Mouse (Mus musculus) c-Kit-negative CD71-positive TER-119-positive erythroid progenitor cells, embryonic 14.5 days (primary cell): Measurements from ENCODE around the gene Edn3.

Experiments
- DNase-seq: peaks from one replicate; pipeline ENCODE4 v3.0.0-alpha.2; 2013; ENCODE audit warnings: low read depth, low spot score

The Edn3 gene

GRCm38 (mm10) chr2:174796998-174797397 lies 36.6 kb downstream of the Edn3 start:
- DNase-seq: no peak

DNA sequence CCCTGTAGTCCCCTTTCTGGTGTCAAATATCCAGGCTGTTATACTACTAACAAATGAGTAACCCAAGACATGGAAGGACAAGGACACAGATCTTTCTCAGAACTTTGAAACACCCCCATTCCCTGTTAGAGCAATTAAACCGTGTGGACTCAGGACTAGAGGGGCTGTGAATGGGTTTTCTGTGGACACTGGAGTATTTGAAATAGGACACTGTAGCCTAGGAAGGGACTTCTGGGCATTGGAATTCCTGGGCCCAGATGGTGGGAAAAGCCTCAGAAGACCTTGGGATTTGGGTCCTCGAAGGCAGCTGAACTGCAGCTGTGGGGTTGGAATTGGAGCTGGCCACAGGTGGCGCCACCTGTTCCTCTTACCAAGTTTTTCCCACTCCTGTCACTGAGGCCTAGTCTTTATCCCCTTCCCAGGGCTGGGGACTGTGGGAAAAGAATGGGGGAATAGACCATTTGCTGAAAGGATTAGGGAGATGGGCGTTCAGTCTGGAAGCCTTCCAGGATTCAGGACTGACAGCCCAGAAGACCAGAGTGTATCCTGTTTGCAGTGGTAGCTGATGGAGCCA lies 37.2 kb downstream of the Edn3 start:
- no peak for DNase-seq

- DNase-seq: no peak
Measured at GRCm38 (mm10) chr2:174802453-174802852, 42.0 kb downstream of the Edn3 start.

DNA sequence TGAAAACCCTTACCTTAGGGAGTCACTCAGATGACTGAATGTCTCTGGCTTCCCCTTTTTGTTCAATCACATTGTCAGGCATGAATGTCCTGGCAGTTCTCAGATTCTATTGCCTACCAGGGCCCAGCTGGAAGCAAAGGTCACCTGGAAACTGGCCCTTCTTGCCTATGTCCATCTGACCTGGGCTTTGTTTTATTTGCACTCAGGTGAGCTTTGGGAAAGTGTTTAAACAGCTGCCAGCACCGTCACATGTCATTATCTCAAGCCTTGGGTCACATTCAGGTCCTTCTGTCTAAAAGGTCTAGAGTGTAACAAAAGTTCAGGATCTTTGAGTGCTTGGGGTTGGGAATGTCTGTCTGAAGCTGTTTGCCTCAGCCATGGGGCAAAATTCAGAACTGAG lies 43.2 kb downstream of the Edn3 start:
- no peak for DNase-seq

GRCm38 (mm10) chr2:174807900-174808299 lies 47.5 kb downstream of the Edn3 start:
- DNase-seq: no peak

GRCm38 (mm10) chr2:174809296-174809695 lies 48.9 kb downstream of the Edn3 start:
- DNase-seq: no peak

DNA sequence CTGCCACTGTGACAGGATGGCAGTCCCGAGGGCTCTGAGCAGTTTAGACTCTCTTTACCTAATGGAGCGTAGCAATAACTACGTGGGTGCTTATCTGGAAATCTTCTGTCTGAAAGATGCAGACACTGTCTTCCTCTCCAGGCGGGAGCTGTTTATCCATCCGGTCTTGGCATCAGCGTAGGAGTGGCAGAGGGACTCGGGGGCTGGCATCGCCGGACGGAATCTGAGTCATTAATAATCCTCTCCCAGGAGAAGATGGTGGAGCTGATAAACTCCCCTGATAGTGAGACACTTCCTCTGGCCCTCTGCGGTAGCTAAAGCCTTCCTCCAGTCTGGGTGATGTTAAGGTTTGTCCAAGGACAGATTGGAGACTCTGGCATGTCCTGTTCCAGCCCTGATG lies 52.9 kb downstream of the Edn3 start:
- no peak for DNase-seq

DNA sequence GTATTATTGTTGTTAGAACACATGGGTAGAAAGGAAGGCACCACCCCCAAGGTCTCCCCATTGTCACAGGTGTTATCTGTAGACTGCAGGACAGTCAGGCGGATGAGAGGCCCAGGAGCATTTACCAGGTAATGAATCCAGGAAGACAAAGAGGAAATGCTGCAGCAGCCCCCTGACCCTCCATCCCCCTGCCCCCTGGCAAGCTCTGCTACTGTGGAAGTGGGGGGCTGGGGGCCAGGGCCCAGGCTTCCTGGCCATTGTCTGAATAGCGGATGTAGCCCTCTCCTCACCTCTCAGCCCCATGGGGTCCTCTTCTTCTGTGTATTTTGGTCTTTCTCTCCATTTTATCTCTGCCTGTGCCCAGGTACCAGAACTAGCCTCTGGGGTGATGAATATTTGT lies 55.7 kb downstream of the Edn3 start:
- no peak for DNase-seq

- no peak for DNase-seq
Measured at GRCm38 (mm10) chr2:174820286-174820685, 59.9 kb downstream of the Edn3 start.

DNA sequence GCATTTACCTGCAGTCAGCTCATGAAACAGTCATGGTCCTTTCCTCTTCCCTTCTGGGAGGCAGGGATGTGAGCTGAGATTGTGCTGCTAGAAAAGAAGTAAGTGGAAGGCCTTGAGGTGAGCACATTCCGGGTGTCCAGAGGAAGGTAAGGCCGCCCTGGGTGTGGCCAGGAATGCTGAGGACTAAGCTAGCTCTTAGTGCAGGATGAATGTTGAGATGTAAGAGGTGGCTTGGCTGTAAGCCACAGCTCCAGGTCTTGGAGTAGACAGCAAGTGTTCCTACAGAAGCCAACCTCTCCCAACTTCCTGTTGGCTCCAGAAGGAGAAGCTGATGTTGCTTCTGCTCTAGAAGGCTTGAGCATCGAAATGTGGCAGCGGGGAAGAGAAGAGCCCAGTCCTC lies 67.4 kb downstream of the Edn3 start:
- no peak for DNase-seq

GRCm38 (mm10) chr2:174833608-174834007 lies 73.2 kb downstream of the Edn3 start:
- no peak for DNase-seq
